Mouse (Mus musculus) adrenal gland, adult 2 months (tissue): ENCODE measurements around the gene Cpa3. TPM values are rescaled to one million over a fixed set of nuclear protein-coding genes. Genes with fewer than 3 reads are reported as not detected.

Experiments used
- DNase-seq: peaks from one replicate; pipeline ENCODE4 v3.0.0; 2021
- long read RNA-seq: library from polyadenylated mRNA; stranded (forward); transcript quantifications from one replicate; pipeline ENCODE4 v2.0.0, GENCODE M21; 2021
- polyA plus RNA-seq: library from polyadenylated mRNA; depleted of rRNA; stranded (reverse); fragments of >200 nt; gene quantifications from 2 replicates; pipeline ENCODE4 v1.2.3, GENCODE M21; 2012; rRNA removed
- total RNA-seq, 2 experiments: library from RNA; stranded (reverse); gene quantifications; 2 replicates each; pipeline ENCODE4 v1.2.3; 2021

The Cpa3 gene
- total RNA-seq = 1 to 10 TPM; 2.1 to 2.5 TPM
- polyA plus RNA-seq = 0.09 and 0.24 TPM in 2 replicates
- long read RNA-seq, partial matches to known transcripts = 1 of 3 reads
- long read RNA-seq, other reads (novel, unspliced or antisense) = 0 of 3 reads

GRCm38 (mm10) chr3:20242050-20242449, at the start of gene Cpa3:
TSS of gene Cpa3 (minus strand) at chr3:20242181.
- no peak for DNase-seq

- DNase-seq = no peak
These were observed 49.4 kb upstream of the Cpa3 start for GRCm38 (mm10) chr3:20291370-20291769.

GRCm38 (mm10) chr3:20288761-20289160, 46.8 kb upstream of the Cpa3 start:
- no peak for DNase-seq

GRCm38 (mm10) chr3:20281796-20282195, 39.8 kb upstream of the Cpa3 start:
- DNase-seq = no peak

GRCm38 (mm10) chr3:20275633-20276032, 33.7 kb upstream of the Cpa3 start, which contains the start of gene Cpb1:
TSS of gene Cpb1 (minus strand) at chr3:20275733.
- DNase-seq = no peak

- DNase-seq = peak; percentile 26
These were observed 12.8 kb upstream of the Cpa3 start for GRCm38 (mm10) chr3:20254566-20255479.

GRCm38 (mm10) chr3:20243913-20244312, 1.9 kb upstream of the Cpa3 start:
- no peak for DNase-seq

- DNase-seq = no peak
These were observed 2.2 kb downstream of the Cpa3 start for GRCm38 (mm10) chr3:20239741-20240140.

GRCm38 (mm10) chr3:20236965-20237364, 5.0 kb downstream of the Cpa3 start:
- no peak for DNase-seq

GRCm38 (mm10) chr3:20229027-20229426, 13.0 kb downstream of the Cpa3 start:
- no peak for DNase-seq

- no peak for DNase-seq
These were observed 16.6 kb downstream of the Cpa3 start for GRCm38 (mm10) chr3:20225429-20225828.

GRCm38 (mm10) chr3:20222926-20223698, 18.9 kb downstream of the Cpa3 start:
- no peak for DNase-seq

GRCm38 (mm10) chr3:20222136-20222535, 19.8 kb downstream of the Cpa3 start:
- no peak for DNase-seq

- peak; percentile 48 for DNase-seq
These were observed 43.1 kb downstream of the Cpa3 start for GRCm38 (mm10) chr3:20198869-20199268.

- peak; percentile 62 for DNase-seq
These were observed 44.1 kb downstream of the Cpa3 start for GRCm38 (mm10) chr3:20197878-20198277.

- DNase-seq = no peak
These were observed 52.9 kb downstream of the Cpa3 start for GRCm38 (mm10) chr3:20188976-20189675.

GRCm38 (mm10) chr3:20172394-20172793, 69.6 kb downstream of the Cpa3 start:
- DNase-seq = no peak

- no peak for DNase-seq
These were observed 74.5 kb downstream of the Cpa3 start for GRCm38 (mm10) chr3:20167487-20167886.
